Mouse (Mus musculus) natural killer cell, adult 2 months (primary cell): ENCODE data around the gene Slc19a3.
"Not testable (repeated sequence)": the region's sequence is repeated elsewhere in the genome, so short reads cannot be mapped to it uniquely, and the experiment has no call there.

ENCODE experiments used
- DNase-seq, 2 experiments: peaks; one replicate each; pipeline ENCODE4 v3.0.0; 2022; ENCODE audit warnings: low spot score in 2 of 2

Gene Slc19a3

GRCm38 (mm10) chr1:83007471-83007870, 30.8 kb downstream of the Slc19a3 start:
- DNase-seq = no peak

GRCm38 (mm10) chr1:83006218-83007179, 31.7 kb downstream of the Slc19a3 start:
- DNase-seq = no peak

DNA sequence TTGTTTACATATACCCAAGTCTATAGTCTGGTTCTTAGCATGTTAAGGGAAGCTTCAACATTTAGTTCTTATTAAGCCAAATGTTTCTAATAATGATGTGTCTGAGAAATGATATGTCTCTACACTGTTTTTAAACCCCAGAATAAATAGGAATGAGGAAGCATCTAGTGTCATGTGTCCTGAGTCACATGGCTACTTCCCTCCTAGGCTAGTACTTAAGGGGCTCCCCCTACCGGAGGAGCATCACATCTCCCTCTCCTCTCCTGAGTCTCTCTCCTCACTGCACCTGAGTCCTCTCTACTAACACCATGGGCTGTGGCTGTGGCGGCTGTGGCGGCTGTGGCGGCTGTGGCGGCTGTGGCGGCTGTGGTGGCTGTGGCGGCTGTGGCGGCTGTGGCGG, 37.9 kb downstream of the Slc19a3 start, which contains the start of gene Gm47959:
Gene Gm47959 (plus strand): TSS at position 243 of the 400 bp plus-strand sequence.
- not testable (repeated sequence) for DNase-seq

DNA sequence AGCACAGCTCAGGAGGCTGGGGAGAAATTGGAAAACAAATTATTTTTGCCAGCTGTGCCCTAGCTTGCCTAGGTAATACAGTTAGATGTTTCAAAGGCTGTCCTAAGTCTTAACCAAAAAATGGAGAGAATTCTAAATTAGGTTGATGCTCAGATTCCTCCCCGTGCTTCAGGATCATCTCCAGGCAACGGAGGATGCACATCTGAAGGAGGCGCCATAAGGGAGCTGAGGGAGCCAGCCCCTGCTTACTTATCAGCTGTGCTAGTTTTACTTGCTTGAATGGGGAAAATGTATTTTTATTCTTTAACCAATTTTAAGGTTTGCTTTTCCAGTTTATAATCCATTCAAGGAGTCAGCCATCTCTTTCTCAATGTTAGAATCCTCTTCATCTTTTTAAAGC, 44.3 kb downstream of the Slc19a3 start:
- DNase-seq = no peak

DNA sequence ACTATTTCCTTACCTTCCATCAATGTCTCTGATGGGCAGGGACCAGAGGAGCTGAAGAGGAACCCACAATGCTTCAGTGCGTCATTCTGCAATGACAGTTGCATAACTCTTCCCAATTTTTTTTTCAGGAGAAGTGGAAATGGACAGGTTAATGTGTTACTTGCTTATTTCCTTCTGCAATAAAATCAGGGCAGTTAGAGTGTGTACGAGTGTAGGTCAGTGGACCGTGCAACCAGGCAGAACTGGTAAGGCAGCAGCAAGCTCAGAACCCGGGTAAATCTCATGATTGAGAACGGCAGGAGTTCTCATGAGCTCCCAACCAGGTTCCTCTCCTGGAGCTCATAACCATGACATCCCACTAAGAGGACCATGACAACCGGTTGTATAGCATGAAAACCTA, 46.2 kb downstream of the Slc19a3 start:
- no peak for DNase-seq

DNA sequence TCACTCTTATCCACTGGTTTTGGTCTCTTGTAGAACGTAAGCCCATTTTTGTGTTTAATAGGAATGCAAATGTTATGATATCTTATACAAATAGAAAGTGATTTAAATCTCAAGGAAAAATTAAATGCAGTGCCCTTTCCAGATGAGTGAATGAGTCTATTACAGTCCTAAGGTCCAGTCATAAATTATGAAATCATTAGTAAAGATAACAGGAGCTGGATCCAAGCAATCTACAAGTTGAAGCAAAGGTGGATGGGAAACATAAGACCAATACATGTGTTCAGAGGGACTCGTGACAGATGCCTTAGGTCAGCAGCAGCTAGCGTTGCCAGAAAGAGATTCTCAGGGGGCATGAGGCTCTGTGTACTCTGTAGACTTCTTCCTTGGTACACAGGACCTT, 46.7 kb downstream of the Slc19a3 start:
- no peak for DNase-seq

DNA sequence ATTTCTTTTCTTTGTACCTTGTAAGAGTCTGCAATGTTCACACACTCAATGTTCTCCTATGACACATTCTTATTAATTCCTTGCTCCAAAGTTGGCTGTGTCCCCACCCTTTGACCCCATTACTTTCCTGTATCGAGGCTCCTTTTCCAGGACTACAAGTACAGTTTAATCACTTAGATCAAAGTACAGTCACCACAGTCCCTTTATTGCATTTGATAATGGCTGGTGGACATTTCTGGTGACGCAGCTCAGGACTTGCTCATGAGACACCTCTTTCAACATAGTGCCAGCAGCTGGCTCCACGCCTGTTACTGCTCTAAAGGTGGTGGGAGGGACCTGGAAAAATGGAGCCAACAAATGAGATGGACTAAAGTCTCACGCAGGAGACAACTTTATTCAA, 47.2 kb downstream of the Slc19a3 start:
- no peak for DNase-seq

DNA sequence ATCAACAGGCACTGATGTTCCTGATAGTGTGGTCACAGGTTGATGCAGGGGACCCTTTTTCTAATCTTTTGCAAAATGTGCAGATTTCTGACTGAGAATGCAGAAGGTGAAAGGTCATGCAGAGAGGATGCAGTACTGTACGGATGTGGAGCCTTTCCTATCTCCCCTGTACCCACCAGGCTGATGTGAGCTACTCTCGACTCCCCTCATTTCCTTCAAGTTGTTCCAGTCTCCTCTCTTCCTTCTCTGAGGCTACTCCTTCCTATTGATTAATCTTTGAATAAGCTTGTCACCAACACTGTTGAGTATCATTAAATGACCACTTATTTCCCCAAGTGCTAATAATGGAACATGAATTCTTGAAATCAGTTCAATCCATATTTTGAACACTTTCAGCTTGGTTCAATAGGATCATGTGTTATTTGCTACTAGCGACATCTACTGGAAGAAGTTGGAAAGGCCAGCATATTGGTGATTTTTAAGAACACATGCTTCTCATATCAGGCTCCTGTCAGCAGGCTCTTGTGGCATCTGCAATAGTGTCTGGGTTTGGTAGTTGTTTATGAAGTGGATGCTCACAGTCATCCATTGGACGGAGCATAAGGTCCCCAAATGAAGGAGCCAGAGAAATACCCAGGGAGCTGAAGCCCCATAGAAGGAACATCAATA, 50.6 kb downstream of the Slc19a3 start:
- DNase-seq = peak; percentile 4 to 5

GRCm38 (mm10) chr1:82986738-82987137, 51.5 kb downstream of the Slc19a3 start:
- DNase-seq = no peak

- no peak for DNase-seq
Measured at GRCm38 (mm10) chr1:82977840-82978239, 60.4 kb downstream of the Slc19a3 start.

DNA sequence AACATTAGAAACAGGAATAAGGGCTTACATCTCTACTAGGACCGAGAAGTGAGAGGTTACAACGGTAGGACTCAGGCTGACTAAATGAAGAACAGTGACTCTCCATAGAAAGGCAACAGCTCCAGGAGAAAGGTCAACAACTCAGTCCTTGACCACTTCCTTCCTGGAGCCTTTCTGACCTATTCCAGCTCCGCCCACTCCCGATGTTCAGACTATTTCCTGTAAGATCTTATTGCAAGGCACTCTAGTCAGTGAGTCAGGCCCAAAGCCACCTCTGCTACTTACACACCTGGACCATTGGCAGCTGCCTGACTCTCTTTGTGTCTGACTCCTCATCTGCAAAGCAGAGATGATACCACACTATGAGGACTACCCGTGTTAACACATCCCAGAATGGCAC, 62.5 kb downstream of the Slc19a3 start:
- DNase-seq = no peak

DNA sequence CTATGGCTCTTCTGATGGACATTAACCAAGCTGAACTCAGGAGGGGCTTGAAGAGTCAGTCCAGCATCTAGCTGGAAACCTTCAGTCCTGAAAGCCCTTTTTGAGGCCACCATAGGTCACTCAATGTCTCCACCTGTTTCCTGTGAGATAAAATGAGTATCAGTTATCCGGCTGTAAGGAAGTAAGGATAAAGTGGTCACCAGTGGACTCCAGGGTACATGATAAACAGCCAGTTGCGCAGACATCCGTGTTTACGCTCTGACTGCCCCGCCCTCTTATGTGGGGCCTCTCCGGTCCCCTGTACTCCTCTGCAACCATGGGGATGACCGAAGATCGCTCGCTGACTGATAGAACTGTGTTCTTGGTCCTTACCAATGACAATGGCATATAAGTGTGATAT, 63.9 kb downstream of the Slc19a3 start:
- DNase-seq = no peak

DNA sequence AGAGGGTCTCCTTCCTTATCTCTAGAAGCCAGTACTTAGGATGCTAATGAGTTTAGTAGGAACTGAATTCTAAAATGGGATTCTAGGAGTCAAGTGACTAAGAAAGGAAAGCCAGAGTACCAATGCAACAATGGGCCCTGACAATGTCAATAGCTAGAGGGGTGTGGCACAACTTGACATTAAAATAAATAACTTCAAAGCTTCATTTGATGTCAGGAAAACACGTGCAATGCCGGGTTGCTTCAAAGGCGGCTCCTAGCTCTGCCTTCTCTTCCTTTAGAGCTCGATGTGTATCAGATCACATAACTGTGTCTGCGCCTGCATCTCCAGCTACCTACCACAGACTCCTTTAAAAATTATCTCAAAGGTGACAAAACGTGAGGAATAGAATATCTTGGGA, 64.3 kb downstream of the Slc19a3 start:
- no peak for DNase-seq

DNA sequence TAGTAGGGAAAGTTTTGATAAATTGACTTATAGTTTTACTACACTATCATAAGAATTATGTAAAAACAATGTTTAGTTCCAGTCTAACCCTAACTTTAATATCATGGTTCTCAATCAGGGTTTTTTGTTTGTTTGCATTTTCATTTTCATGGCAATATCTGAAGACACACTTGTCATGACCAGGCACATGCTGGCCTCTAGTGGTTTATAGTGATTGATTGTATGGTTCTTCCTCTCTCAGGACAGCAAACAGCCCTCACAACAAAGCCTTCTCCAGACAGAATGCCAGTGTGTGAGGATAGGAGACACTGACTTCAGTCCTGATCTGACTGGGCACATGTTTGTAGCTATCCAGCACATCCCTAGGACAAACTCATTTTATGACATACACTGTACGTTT, 65.0 kb downstream of the Slc19a3 start:
- no peak for DNase-seq

DNA sequence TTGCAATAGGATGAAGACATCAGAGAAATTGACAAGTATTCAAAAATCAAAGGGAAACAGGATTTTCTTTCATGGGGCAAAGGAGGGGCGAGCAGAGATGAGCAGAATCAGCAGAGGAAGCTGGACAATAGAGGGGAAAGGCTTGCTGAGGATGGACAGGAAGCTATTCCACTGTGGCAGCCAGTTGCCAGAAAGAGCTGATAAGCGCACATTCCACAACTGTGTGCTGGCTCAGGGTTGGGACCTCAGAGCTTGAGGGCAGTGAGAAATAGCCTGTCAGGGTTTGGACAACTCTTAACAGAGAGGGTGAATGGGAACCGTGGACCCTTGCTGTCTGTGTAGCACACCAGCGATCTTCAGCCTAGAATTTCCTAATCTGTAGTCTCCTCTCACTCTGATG, 66.2 kb downstream of the Slc19a3 start:
- no peak for DNase-seq

- DNase-seq = no peak
Measured at GRCm38 (mm10) chr1:82966413-82966812, 71.8 kb downstream of the Slc19a3 start.
